Mouse (Mus musculus): ENCODE measurements around the gene Tia1.

Gene Tia1

DNA sequence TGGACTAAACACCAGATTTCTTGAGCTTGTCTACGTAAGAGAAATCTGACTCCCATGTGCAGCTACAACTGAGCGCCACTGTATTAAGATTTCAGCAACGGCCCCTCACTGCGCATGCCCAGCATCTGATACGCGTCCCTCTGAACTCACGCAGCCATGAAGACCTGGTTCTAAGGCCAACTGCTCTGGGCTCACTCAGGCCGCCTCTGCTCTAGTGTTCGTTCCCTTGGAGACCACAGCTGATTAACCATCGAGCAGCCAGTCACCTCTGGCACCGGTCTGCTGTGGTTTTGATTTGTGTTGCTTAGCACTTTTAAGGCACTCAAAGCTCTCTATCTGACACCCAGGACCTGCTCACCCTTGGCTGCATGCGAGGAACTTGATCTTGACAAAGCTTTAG is 16.7 kb upstream of the Tia1 start:
- DNase-seq = no peak

DNA sequence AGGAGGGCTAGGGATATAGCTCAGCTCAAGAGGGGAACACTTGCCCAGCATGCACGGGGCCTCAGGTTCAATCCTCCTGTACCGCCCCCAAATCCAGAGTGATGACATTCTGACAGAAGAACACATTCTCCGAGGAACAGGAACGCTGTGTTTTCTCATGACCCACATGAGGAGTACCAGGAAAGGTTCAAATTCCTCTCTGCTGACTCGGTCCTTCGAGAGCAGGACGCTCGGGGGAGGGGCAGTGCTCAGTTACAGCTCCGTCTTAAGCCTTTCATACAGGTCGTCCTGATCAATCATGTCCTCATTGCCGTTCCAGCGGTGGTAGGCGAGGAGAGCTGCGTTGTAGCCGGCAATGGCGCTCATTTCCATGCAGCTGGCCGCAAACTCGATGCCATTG is 15.6 kb upstream of the Tia1 start:
- no peak for DNase-seq

DNA sequence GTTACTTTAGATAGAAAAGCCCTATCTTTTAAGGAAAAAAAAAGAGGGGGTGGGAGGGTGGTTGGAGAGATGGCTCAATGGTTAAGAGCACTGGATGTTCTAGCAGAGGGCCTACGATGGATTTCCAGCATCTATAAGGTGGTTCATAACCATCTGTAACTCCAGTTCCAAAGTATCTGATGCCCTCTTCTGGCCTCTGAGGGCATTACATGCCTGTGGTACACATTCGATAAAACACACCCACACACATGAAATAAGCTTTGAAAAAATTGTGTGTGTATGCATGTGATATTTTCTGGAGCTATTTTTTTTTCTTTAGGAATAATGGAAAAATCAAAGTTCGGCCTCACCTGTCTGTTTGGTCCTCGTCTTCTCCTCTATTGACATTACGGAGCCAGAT is 12.7 kb upstream of the Tia1 start:
- peak; percentile 40 for DNase-seq

DNA sequence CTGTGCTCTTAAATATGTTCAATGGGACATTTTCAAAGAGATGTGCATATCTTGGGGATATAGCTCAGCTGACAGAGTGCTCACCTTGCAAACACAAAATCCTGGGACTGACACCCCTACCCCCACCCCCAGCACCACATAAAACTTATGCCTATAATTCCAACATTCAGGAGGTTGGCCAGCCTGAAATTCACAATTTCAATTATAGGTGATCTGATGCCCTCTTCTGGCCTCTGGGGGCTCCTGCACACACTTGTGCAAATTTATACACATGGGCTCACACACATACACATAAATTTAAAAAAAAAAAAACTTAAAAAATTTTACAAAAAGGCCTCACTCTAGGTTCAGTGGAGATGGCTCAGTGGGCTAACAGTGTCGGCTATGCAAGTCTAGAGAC is 10.8 kb upstream of the Tia1 start:
- peak; percentile 33 for DNase-seq

DNA sequence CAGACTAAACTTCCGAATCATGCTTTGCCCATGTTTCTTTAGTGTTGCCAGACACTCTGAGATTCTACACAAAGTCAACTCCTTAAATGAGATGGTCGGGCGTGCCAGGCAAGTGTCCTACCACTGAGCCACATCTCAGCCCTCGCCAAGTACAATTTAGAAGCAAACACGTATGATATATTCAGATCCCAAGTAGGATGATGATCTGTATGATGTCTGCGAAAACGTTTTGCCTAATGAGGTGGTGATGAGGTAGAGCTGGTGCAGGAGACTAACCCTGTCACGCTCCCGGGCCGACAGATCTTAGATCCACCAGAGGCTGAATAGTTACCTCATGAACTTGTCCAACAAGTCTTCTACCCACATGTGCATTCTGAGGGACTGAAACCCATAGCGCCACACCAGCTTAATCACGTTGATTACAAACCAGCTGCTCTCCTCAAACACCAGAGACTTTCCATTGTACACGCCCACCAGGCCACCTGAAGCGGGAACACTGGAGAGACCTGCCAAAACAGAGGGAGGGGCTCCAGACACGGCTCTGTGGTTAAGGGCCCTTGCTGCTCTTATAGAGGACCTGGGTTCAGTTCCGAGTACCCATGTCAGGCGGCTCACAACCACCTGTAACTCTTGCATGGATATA is 9.8 kb upstream of the Tia1 start:
- no peak for DNase-seq

DNA sequence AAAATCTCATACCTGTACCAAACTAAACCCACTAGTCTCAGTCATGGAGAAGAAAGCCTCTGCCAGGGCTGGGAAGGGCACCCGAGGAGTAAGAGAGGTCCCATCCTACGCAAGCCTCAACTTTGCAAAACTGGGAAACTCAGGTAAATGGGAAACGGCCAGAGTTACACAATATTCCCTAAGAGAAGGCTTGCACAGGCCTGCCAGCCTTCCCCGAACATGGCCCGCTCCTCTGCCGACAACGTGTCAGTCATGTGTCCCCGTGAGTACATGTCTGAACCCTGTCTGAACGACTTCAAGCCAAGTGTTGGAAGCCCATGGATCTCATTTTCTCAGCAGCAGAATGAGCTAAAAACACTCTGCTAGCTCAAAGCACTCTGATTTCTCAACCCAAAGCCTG is 9.0 kb upstream of the Tia1 start:
- no peak for DNase-seq

DNA sequence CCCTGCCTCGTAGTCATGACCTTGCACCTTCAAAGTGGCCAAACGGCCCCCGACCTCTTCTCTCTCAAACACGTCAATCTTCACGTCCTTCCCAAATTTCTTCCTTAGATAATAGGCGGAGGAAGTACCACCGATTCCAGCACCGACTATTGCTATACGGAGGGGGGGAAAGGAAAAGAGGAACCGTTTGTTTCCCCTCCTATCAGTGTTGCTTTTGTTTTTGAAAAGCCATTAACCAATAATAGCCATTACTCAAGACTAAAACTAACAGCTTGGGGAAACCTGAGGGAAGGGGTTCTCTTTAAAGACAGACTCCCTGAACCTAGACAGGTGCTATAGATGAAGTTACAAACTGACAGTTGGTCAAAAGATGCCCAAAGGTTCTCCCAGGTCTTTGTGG is 8.1 kb upstream of the Tia1 start:
- no peak for DNase-seq

DNA sequence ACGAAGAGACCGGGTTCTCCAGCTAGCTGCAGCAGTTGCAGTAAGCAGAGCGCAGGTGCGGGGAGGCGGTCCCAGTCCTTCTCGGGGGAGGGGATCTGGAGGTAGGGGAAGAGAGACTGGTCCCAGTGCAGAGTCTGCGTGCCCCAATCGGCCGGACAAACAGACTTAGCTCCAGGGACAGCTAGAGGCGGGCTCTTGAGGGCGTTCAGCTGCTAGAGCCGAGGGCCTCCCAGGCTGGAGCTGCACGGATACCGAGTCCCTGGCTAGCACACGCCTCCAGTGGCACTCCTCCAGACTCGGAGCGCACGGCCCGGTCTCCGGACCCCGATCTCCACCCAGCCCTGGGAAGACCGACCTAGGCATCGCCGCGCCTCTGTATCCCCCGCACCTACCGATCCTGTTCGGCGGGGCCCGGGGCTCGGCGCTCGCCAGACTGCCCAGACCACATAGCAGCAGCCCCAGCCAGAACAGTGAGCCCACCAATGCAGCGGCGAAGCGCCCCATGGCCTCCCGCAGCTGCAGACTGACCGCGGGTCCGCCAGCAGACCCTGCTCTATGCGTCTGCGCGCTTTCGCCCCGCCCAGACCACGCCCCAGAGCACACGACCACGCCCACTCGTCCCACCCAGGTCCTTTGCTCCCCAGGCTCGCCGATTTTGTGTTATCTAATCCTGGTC is 7.3 kb upstream of the Tia1 start, which contains the start of gene Pcyox1:
Pcyox1 (minus strand) TSS at position 574 of the 676 bp plus-strand sequence.
- DNase-seq = peak; percentile 92

DNA sequence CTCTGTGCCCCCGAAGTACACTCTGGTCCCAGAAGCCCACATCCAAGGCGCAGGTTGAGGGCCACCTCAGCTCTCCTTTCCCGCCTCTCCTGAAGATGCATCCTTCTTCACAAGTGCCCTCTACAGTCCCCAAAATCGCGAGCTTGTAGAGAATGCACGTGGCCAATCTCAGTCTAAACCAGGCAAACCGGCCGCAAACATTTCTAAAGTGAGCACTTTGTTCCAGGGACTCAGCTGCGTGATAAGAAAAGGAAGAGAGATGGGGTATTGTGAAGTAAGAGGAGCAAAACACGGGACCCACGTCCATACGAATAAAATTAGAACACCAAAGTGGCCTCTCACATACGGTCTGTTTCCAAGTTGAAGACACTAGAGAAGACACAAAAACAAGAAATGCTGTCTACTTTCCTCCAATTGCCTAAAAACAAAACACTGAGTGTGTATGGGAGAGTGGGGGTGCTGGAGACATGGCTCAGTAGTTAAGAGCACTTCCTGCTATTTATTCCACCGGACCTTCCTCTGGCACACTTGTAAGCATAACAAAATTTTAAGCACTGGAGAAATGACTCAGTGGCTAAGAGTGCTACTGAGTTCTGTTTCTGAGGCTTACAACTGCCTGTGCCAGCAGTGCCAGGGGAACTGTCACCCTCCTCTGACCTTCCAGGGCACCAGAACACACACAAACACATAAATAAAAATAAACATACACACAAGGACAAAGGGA is 6.6 kb upstream of the Tia1 start:
- DNase-seq = no peak

DNA sequence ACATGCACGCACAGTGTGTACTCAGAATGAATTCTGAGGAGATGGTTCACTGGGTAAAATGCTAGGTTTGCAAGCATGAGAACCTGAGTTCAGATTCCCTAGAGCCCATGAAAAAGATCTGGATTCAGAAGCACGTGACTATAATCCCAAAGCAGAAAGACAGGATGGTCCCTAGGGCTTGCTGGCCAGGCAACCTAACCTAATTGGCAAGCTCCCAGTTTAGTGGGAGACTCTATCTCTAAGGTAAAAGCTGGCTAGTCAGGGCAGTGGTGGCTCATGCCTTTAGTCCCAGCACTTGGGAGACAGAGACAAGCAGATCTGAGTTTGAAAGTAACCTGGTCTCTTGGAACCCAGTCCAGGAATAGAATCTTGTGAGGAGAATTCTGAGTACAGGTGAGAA is 5.0 kb upstream of the Tia1 start:
- no peak for DNase-seq

DNA sequence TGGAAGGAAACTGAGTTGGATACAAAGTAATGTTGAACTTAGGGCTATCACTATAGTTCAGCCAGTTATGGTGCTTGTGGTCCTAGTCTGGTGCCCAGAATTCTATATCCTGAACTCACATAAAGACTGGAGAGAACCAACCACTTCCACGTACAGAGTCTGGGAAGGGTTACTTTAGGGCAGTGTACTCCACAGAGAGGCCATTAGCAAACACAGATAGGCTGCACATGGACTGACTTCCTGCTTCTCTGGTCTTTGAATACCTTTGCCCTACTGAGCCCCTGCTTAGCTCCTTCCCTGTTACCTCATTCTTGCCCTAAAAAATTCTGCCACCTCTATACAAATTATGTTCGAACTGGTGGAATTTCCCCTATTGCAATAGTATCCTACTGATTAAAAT is 4.0 kb upstream of the Tia1 start:
- DNase-seq = no peak

DNA sequence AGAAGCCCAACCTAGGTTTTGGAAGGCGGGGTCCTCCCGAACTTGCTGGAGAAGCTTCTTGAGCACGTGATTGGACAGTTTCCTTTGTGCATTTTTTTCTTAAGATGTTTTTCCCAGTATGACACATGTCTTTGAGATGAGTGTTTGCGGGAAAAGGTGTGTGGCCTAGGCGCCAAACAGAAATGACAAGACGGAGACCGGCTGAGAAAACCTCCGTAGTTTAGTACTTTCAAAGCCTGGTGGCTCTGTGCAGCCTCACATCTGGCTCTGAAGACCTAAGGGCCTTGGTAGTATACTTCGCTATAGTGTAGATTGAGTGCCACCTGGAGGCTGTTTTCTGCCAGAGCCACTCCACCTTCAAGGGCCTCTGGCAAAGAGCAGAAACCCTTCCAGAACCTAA is 3.0 kb upstream of the Tia1 start:
- peak; percentile 85 for DNase-seq

DNA sequence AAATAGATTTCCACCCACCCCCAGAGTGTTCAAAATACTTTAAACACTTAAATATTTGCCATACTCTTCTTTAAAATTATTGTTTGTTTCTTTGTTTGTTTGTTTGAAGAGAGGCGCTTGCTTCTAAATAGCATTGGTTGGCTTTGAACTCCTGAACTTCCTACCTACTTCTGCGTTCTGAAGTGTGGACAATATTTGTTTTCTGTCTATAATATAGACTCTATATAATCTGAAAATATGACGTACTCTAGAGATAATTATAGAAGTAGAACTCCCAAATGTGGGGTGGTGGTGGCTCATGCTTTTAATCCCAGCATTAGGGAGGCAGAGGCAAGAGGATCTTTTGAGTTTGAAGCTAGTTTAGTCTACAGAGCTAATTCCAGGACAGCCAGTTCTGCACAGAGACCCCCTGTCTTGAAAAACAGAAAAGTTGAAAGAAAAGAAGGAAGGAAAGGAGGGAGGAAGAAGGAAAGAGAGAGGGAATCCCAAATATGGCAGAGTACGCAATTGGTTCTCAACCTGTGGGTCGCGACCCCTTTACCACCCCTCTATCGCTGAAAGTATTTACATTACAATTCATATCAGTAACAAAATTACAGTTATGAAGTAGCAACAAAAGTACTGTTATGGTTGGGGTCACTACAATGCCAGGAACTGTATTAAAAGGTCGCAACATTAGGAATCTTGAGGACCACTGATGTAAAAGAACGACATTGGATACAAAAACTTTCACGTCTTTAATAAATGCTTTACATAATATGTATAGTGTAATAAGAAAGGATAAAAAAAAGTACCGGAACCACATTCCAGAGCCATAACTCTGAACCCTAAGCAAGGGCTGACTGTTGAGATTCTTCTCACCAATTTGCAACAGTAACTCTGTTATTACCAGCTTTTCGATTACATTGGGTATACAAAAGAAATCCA is 1.1 kb upstream of the Tia1 start:
- DNase-seq = no peak

DNA sequence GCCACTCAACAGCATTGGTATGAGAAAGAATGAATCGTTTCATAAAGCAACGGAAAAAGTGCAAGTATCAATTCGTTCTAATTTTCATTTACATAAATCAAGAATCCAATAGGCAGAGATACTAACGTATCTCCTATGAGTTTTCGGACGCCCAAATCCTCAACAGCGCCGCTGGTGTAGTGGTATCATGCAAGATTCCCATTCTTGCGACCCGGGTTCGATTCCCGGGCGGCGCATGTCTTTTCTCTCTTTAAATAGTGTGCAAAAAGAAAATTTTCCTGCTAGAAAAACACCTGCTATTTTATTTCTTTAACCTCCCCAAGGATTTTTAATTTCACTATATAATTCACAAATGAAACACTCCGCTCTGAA is 305 bp upstream of the Tia1 start:
- DNase-seq = peak; percentile 86

DNA sequence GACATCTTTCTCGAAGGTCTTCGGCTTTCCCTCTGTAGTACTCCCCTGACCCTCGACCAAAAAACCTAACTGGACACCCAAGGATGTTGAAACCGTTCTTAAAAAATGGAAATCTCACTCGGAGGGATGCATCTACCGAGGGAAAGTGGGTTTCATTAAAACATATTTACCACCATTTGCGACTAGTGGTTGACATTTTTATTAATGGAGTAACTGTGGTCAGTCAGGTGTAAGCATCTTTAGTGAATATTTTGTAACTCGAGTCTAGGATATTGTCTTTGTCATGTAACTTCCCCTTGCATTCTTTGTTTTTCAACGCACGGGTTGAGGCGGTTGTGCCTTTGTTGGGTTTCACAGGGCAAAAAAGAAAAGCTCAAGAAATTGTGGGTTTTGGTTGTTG is 977 bp downstream of the Tia1 start:
- no peak for DNase-seq

DNA sequence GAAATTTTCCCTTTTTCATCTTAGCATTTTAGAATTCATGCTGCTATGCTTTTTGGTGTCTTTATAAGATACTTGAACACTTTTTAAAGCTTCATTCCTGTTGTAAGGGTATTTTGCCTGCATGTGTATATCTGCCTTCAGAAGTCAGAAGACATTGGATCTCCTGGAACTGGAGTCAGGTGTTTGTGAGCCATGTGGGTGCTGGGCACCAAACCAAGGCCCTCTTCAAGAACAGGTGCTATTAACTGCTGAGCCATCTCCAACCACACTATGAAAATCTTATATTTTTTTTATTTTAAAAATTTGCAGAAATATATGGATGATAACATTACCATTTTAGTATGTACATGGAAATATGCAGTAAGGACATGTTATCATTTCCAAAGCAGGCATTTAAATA is 2.3 kb downstream of the Tia1 start:
- no peak for DNase-seq

DNA sequence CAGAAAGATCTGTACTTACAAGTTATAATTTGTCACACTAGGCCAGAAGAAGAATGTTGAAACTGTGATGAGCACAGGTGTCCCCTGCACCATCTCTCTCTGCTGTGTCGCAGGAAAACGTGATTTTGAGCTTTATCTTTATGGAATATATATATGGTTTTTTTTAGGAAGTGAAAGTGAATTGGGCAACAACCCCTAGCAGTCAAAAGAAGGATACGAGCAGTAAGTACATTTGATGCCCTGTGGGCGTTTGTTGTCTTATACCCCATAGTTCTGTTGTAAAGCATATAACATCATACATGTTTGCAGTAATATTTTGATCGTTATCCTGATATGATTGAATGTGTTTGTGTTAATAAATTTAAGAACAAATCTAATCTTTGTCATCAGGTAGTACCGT is 14.7 kb downstream of the Tia1 start:
- no peak for DNase-seq

DNA sequence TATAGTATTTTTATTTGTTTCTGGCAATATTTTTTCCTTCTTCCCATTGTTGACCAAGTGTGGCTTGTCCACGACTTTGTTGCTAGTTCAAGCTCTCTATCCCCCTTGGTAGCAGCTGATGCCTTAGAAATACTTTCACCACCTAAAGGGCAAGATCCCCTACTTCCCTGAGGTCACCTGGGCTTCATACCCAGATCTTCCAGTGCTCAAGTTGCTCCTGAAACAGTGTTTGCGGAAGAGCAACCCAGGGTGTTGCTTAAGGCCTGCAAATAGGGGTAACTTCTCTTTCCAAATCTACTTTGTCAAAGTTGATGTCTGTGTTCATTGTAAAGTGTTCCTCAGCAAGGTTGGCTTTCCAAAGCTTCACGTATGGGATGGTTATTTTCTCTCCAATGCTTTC is 15.2 kb downstream of the Tia1 start:
- DNase-seq = no peak

DNA sequence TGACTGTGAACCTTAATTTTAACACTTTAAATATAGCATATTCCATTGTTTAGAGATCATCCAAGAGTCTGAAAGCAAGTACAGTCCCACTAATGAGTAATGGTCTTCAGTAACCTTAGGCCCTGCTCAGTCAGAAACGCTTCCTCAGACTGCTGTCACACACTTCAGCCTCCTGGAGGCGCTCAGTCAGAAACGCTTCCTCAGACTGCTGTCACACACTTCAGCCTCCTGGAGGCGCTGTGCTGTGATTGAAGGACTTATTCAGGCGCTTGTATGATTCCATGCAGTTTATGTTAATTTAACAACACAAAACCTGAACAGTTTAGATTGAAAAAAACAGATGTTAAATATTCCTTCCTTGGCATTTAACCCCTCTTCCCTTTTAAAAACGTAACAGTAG is 16.5 kb downstream of the Tia1 start:
- DNase-seq = peak; percentile 47

DNA sequence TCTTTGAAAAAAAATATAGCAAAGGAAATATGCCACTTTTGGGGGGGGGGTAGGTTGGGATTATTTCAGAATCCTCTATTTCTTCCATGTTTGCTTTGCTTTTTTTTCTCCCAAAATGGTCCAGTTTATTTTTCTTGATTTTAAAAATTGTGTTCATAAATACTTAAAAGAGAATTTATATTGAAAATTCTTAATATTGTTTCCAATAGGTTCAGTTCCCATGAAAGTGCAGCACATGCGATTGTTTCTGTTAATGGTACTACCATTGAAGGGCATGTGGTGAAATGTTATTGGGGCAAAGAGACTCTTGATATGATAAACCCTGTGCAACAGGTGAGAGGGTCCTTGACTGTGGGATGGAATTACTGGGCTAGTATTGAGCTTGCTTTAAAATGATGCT is 22.3 kb downstream of the Tia1 start, which contains the start of gene Gm44790:
Gm44790 (plus strand) TSS at position 301 of the 400 bp plus-strand sequence.
- no peak for DNase-seq

DNA sequence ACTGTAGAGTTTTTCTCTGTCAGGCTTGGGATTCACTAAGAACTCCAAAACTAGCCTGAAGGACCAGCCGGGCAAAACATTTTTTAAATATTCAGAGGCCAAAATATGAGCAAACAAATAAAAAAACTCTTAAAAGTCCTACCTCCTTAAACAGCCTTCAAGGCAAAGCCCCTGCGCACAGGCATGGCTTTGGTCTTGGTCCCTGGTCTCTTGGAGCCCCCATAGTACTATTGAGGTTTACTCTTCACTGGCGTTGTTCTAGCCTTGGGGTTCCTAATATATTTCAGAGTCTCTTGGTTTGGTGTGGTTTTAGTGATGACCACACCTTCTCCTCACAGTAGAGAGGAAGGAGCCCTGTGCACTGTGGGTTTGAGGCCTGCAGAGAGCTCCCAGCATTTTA is 27.5 kb downstream of the Tia1 start:
- no peak for DNase-seq

DNA sequence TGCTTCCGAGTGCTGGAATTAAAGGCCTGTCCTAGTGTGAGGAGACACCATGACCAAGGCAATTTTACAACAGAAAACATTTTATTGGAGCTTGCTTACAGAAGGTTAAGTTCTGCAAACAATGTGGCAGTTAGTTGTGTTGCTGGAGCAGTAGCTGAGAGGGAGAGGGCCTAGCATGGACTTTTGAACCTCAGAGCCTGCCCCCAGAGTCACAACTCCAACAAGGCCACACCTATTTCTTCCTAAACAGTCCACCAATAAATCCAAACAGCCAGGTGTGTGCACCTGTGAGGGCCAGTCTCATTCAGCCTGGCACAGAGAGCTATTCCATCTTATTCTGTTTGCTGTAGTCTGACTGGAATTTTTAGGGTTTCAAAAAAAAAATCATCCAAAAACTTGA is 29.7 kb downstream of the Tia1 start:
- DNase-seq = no peak

DNA sequence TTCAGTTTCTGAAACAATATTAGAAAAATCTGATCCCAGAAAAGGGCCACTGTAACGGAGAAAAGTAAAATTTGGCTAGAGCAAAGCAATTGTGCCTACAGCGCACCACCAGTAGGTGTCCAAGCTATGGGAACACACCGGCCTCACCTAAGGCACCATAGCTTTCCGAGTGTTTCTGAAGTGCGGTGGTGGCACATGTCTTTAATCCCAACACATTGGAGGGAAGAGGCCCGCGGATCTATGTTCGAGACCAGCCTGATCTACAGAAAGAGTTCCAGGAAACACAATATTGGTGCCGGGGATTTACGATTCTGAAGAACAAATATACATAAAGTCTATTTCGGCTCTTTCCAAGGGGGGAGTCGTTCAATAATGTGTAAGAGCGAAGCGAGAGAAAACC is 33.7 kb downstream of the Tia1 start:
- DNase-seq = peak; percentile 70
